Mouse (Mus musculus) erythroblast, embryonic 14.5 days (primary cell): ENCODE results near the gene Zfp46.

ENCODE experiments used
- GATA1 ChIP-seq: IDR thresholded peaks from 2 replicates; pipeline ENCODE4 v1.6.1; 2012; ENCODE audit warnings: low read length, inconsistent platforms, mixed read lengths
- TAL1 ChIP-seq: IDR thresholded peaks from 3 replicates; pipeline ENCODE4 v1.6.1; 2012; ENCODE audit warnings: low read length, inconsistent platforms, mixed read lengths

DNA sequence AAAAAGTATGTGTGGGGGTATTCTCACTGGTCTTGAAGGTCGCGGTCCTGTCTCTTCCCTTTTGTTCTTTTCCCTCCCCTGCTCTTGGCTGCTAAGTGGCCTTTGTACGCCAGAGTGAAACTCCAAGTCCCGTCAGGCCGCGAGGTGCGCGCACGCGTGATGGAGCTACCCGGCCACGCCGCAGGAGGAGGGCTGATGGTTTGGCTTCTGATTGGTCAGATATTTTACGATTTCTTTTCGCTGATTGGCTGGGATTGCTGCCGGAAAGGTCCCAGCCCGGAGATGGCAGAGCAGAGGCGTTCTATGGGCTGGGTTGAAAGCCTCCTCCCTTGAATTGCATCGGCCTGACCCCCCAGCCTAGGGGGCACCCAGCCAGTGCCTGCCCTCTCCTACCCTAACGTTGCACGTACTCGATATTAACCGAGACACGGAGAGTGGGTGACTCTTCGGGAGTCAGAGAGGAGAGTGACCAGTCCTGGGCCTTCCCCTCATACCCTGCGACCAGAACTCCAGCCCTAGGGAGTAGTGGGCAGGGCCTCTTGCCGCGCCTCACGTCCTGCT is 1.4 kb downstream of the Zfp46 start:
- TF ChIP-seq TAL1 = no peak
- no peak for TF ChIP-seq GATA1
